Mouse (Mus musculus): ENCODE measurements around the gene Epsti1. TPM values are rescaled to one million over a fixed set of nuclear protein-coding genes. Genes with fewer than 3 reads are reported as not detected.

Epsti1 gene
- 346 to 503 TPM (median 357 TPM) in 3 replicates for total RNA-seq (2017)

DNA sequence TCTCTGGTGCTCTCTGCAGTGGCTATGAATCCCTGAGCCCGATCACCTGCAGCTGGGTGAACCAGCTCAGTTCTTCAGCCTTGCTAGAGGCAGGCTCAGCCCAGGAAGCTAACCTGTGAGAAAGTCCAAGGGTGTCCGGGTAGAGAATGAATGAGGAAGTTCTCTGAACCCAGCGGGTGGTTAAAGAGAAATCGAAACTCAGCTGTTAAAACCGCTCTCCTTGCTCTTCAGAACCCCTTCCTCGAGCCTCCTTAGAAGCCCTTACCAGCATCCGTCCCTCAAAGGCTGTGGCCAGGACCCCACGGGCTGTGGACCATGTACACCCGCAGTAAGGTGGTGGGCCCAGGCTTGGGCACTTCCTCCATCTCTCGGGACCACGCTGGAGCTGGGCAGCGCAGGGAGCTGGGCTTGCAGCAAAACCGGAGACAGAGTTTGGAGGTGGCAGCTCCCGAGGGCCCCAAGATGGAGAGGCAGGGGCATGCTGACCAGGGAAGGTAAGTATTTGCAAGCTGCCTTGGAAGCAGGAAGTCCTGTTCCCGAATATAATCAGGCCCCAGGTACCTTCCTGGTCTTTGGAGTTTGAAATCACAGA is at the start of gene Epsti1:
Gene Epsti1 (plus strand): TSS at position 69 of the 592 bp plus-strand sequence.
- ATAC-seq (replicated peaks; ENCODE audit: insufficient number of reproducible peaks, low FRiP score, low TSS enrichment, poor library complexity, severe bottlenecking) = peak; percentile 76

- no peak for ATAC-seq (replicated peaks; ENCODE audit: insufficient number of reproducible peaks, low FRiP score, low TSS enrichment, poor library complexity, severe bottlenecking)
These were observed 44.1 kb upstream of the Epsti1 start for GRCm38 (mm10) chr14:77859894-77860293.

DNA sequence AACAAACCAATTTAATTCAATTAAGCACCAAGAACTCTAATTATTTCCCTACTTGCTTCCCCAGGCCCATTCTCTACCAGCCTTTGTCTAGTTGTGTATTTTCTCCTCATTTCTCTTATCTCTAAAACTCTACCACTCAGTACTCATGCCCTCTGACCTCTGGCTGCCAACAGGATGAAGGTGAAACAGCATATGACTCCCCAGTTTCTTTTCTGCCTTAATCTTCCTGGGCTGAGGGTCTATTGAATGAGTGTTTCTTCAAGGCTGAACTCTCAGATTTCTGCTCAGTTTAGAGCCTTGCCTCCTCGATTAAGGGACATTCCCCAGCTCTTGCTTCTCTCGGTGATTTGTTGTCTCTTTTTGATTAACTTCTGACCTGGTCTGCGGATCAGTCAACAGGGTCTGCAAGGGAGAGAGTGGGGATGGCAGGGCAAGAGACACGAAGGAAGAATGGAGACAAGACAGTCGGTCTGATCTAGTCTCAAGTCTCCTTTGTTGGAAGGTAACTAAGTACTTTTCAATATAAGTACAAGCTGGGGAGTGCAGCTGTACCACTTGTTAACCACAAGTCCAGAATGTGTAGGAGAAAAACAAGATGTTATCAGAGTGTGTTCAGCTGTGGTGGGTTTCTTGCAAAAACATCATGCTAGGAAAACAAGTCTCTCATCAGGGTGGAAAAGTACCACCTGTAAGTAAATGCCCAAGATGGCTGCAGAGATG is 43.0 kb upstream of the Epsti1 start:
- ATAC-seq (replicated peaks; ENCODE audit: insufficient number of reproducible peaks, low FRiP score, low TSS enrichment, poor library complexity, severe bottlenecking) = no peak

GRCm38 (mm10) chr14:77864051-77864450 is 40.0 kb upstream of the Epsti1 start:
- no peak for ATAC-seq (replicated peaks; ENCODE audit: insufficient number of reproducible peaks, low FRiP score, low TSS enrichment, poor library complexity, severe bottlenecking)

- no peak for ATAC-seq (replicated peaks; ENCODE audit: insufficient number of reproducible peaks, low FRiP score, low TSS enrichment, poor library complexity, severe bottlenecking)
These were observed 39.5 kb upstream of the Epsti1 start for GRCm38 (mm10) chr14:77864510-77864909.

DNA sequence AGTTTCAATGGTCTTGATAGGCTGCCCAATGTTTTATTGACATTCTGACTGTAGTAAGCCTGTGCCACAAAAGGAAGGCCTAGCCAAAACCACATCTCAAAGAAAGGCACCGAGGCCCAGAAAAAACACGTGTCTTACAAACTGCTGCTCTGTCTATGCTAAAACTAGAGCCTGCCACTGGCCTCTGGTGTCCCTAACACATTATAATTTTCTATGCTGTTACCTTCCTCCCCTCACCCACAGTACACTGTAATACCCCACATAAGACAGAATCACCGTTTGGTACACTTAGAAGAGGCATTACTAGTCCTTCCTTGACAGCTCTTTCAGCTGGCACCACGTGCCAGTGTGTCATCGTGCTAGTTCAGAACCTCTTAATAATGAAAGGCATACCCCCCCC is 36.4 kb upstream of the Epsti1 start:
- no peak for ATAC-seq (replicated peaks; ENCODE audit: insufficient number of reproducible peaks, low FRiP score, low TSS enrichment, poor library complexity, severe bottlenecking)

DNA sequence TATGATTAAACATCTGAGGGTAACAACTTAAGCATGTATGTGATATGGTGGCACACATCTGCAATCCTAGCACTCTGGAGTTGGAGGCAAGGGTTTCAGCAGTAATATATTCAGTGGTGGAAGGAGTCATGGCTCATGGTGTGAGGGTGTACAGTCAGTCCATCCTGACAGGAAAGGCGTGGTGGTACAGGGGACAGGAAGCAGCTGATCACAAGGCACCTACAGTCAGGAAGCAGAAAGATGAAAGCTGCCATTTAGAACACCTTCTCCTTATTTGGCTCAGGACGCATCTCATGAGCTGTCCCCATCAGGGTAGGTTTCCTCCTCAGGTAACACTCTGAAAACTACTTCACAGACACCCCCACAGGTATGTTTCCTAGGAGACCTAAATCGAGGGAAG is 33.1 kb upstream of the Epsti1 start:
- ATAC-seq (replicated peaks; ENCODE audit: insufficient number of reproducible peaks, low FRiP score, low TSS enrichment, poor library complexity, severe bottlenecking) = peak; percentile 31; the same call in 1 of the 2 replicates

DNA sequence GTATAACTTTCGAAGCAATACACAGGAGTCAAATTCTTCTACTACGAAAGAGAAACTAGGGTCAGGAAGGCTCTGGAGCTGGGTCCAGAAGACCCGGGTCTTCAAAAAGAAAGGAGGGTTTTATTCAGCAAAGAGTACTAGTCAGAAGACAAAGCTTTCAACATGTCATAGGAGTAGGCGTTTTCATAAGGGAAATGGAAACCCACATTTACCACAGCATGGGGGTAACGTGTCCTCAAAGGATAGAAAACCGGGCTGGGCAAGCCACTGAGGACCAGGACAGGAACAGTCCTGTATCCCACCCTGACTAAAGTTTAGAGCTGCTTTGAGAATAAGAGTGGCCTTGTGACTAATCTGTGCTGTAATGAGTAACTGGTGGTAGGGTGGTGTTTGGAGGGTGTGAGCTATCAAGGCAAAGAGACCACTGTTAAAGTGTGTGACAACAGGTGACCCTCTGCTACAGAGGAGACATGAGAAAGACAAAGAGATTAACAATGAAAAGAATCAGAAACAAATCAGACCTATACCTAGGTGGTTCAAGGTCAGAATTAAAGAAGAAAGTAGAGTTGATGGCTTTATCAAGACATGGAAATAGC is 32.6 kb upstream of the Epsti1 start:
- ATAC-seq (replicated peaks; ENCODE audit: insufficient number of reproducible peaks, low FRiP score, low TSS enrichment, poor library complexity, severe bottlenecking) = peak; percentile 19; the same call in 1 of the 2 replicates

DNA sequence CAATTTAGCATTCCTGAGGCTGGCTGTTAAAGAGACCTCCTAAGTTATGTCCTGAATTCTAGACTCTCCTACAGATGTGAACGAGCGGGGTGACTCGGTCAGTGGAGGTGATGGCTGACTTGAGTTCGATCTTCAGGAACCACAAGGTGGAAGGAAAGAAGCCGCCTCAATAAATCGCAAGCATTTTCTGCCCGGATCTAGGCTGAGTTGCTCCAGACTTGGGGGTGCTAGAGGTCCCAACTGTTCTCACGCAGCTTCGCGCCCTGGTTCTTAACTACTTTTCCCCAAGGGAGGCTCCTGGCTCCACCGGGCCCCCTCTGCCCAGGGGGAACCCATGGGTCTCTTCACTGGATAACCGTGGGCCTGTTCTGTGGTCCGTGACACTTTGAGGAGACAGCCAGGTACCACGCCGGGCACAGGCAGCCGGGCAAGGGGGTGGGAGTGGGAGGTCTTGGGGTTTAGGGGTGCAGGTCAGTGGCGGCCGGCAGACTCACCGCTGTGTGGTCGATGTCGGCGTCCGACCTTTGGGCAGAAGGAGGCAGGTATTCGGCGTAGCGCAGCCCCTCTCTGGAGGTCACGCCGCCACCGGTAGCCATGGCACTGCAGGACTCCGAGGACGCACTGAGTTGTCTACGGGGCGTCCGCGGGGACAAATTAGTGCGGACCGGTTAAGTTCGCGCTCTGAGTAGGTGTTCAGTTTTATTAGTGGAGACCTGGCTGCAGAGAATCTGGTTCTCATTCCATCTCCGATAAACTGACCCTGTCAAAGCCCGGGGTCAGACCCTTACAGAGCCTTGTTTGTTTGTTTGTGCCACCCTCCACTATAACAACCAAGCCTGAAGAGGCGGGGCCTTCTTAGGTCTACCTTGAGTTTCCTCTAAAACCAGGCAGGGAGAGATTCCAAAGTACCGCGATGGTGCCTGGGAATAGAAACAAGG is 29.5 kb upstream of the Epsti1 start, which contains the start of gene Dnajc15:
Gene Dnajc15 (minus strand): TSS at position 822 of the 938 bp plus-strand sequence.
- peak; percentile 88 for ATAC-seq (replicated peaks; ENCODE audit: insufficient number of reproducible peaks, low FRiP score, low TSS enrichment, poor library complexity, severe bottlenecking)

DNA sequence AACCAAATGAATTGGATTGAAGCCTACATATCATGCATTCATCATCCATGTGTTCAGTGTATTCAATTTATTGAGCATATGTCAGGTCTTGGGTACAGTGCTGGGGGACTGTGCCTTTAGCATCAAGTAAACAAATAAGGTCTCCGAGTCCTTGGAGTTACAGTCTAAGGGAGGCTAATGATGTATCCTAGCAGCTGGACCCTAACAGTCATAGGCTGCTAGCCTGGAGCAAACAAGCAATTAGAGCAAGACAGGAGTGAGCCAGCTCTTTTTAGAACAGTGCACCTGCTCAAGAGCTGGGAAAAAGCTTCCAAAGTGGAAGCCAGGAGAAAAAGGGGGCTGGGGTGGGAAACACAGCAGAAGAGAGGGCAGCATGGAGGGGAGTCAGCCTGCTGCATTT is 27.8 kb upstream of the Epsti1 start:
- no peak for ATAC-seq (replicated peaks; ENCODE audit: insufficient number of reproducible peaks, low FRiP score, low TSS enrichment, poor library complexity, severe bottlenecking)

DNA sequence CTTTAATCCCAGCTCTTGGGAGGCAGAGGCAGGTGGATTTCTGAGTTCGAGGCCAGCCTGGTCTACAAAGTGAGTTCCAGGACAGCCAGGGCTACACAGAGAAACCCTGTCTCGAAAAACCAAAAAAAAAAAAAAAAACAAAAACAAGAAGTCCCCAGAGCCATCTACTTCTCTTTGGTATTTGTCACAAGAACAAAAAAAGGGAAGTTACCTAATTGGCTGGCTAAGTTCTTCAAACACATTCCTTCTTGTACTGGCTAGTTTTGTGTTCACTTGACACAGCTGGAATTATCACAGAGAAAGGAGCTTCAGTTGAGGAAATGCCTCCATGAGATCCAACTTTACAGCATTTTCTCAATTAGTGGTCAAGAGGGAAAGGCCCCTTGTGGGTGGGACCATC is 26.2 kb upstream of the Epsti1 start:
- peak; percentile 70 for ATAC-seq (replicated peaks; ENCODE audit: insufficient number of reproducible peaks, low FRiP score, low TSS enrichment, poor library complexity, severe bottlenecking)

GRCm38 (mm10) chr14:77881998-77882397 is 22.0 kb upstream of the Epsti1 start:
- ATAC-seq (replicated peaks; ENCODE audit: insufficient number of reproducible peaks, low FRiP score, low TSS enrichment, poor library complexity, severe bottlenecking) = no peak

DNA sequence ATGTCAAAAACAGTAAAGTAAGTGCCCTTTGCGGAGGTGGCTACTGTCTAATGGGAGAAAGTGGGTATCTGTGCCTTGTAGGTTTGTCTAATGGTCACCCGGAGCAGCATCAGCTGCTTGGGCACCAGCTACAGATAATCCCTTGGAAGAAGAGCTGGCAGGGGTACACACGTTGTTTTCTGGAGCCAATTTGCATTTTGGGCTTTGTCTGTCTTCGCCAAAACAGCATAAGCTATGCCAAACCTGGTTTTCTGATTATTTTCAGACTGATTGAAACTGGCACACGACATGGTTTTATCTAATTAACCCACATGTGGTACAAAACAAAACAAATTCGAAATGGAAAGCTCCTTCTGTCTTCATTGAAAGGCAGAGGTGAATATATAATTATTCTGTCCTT is 21.4 kb upstream of the Epsti1 start:
- ATAC-seq (replicated peaks; ENCODE audit: insufficient number of reproducible peaks, low FRiP score, low TSS enrichment, poor library complexity, severe bottlenecking) = no peak

DNA sequence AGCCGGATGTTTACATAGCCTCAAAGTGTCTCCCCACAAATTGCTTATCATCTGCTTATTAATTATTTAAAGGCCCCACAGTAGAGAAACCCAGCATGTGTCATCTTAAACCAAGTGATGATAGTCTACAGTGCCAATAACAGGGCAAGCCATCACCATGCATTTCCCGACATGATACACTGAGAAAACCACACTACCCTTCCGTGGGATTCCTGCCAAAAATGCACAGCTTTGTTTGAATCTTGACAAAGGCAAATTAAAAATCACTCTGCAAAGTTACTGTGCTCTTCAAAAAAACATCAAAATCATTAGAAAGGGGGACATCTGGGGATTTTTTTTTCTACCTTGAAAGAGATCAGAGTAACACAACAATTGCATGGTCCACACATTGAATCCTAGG is 17.7 kb upstream of the Epsti1 start:
- ATAC-seq (replicated peaks; ENCODE audit: insufficient number of reproducible peaks, low FRiP score, low TSS enrichment, poor library complexity, severe bottlenecking) = no peak

- peak; percentile 76 for ATAC-seq (replicated peaks; ENCODE audit: insufficient number of reproducible peaks, low FRiP score, low TSS enrichment, poor library complexity, severe bottlenecking)
These were observed 17.1 kb upstream of the Epsti1 start for GRCm38 (mm10) chr14:77886941-77887340.

DNA sequence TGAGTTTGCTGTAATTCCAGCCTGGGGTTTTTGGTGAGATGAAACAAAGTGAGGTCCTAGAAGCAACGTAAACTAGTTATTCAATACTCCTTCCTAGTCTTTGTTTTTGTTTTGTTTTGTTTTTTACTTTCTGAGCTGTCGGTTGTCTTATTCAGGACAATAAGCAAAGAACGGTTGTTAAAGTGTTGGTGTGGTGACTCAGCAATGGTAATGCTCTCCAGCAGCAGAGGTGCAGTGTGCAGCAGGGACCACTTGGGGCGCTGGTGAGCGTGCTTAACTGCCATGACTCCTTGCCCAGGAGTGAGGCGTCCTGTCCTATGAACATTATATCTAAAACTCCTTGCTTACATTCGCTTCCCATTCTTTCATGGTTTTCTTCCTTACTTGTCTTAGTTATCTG is 14.1 kb upstream of the Epsti1 start:
- no peak for ATAC-seq (replicated peaks; ENCODE audit: insufficient number of reproducible peaks, low FRiP score, low TSS enrichment, poor library complexity, severe bottlenecking)

- no peak for ATAC-seq (replicated peaks; ENCODE audit: insufficient number of reproducible peaks, low FRiP score, low TSS enrichment, poor library complexity, severe bottlenecking)
These were observed 8.1 kb upstream of the Epsti1 start for GRCm38 (mm10) chr14:77895951-77896350.

GRCm38 (mm10) chr14:77902541-77902940 is 1.5 kb upstream of the Epsti1 start:
- ATAC-seq (replicated peaks; ENCODE audit: insufficient number of reproducible peaks, low FRiP score, low TSS enrichment, poor library complexity, severe bottlenecking) = no peak

- ATAC-seq (replicated peaks; ENCODE audit: insufficient number of reproducible peaks, low FRiP score, low TSS enrichment, poor library complexity, severe bottlenecking) = no peak
These were observed 1.4 kb downstream of the Epsti1 start for GRCm38 (mm10) chr14:77905466-77905865.

Data from monocyte, adult 5-6 weeks (primary cell).